Mouse (Mus musculus): ENCODE data around the gene Mrps7. TPM values are rescaled to one million over a fixed set of nuclear protein-coding genes. Genes with fewer than 3 reads are reported as not detected.

Mrps7 gene
- total RNA-seq (2021) = 10 to 100 TPM; 51.5 to 51.7 TPM
- long read RNA-seq, experiment 1, transcript Mrps7-201 (5 exons, 1,962 nt) = major isoform, 33 of 43 reads
- long read RNA-seq, experiment 1, partial matches to known transcripts = 3 of 43 reads
- long read RNA-seq, experiment 1, other reads (novel, unspliced or antisense) = 5 of 43 reads
- long read RNA-seq, experiment 2, transcript Mrps7-201 (5 exons, 1,962 nt) = major isoform, 29 of 40 reads
- long read RNA-seq, experiment 2, partial matches to known transcripts = 4 of 40 reads
- long read RNA-seq, experiment 2, other reads (novel, unspliced or antisense) = 6 of 40 reads

- DNase-seq (ENCODE audit: extremely low spot score in 1 of 2, low spot score in 2 of 2) = peak; percentile 87 to 88
- peak within 1 kb of the TSS; percentile 99 for H3K27ac ChIP-seq
- H3K4me3 ChIP-seq = peak within 1 kb of the TSS; percentile 99
- intact Hi-C loops (cut with DNase I) = loop anchor here (5.0 kb wide), 1 partner anchor 121 kb away; no protein-coding TSS in a partner anchor
- TF ChIP-seq CTCF (IDR thresholded peaks at IDR 0.05) = no peak
Observed at GRCm38 (mm10) chr11:115603476-115604303, at the start of gene Mrps7, which contains the start of gene Gga3. TSS of gene Mrps7 (plus strand) at chr11:115603925. TSS of gene Gga3 (minus strand) at chr11:115604051.

- Histone ChIP-seq H3K4me3 (no peak overlapping the region), H3K27ac (no peak overlapping the region)
- DNase-seq (ENCODE audit: extremely low spot score in 1 of 2, low spot score in 2 of 2) = no peak
- no peak for TF ChIP-seq CTCF (IDR thresholded peaks at IDR 0.05)
- intact Hi-C loops (cut with DNase I) = no loop called here
Observed at GRCm38 (mm10) chr11:115555717-115556116, 48.0 kb upstream of the Mrps7 start.

- intact Hi-C loops (cut with DNase I) = no loop called here
- peak; percentile 2; the same call in 1 of the 2 replicates for TF ChIP-seq CTCF (IDR thresholded peaks at IDR 0.05)
- Histone ChIP-seq H3K4me3 (peak overlapping the region; percentile 74), H3K27ac (peak overlapping the region; percentile 99)
- no peak for DNase-seq (ENCODE audit: extremely low spot score in 1 of 2, low spot score in 2 of 2)
Observed at GRCm38 (mm10) chr11:115563406-115563805, 40.3 kb upstream of the Mrps7 start.

DNA sequence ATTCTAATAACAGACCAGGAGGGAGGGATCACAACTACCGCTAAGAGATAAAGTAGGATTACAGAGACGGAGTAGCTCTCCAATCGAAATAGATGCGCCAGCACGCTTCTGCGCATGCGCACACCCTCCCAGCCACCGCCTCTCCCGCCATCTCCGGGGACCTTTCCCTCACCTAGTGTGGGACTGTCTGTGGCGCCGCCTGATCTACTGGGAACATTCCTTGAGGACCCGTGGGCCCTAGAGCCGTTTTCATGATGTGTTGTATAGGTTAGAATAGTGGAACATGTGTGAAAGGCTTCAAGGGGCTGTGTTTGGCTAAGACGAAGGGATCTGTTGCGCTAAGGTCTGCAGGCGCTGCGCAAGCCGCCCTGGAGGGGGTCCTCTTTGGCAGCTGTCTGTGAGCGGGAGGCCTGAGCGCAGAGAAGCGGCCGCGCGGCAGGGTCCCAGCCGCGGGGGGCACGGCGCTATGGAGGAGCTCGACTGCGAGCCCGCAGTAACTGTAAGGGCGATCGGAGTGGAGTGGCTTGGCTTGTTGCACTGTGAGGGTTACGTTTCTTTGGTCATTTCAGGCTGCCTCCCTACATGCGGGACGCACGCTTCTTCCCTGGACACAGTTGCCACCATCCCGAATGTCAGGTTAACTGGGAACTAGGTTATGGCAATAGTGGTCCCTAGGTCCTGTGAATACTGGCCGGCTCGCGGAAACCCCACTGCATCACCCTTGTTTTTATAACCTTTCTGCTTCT is 39.5 kb upstream of the Mrps7 start, which contains the start of gene Nup85:
TSS of gene Nup85 (plus strand) at position 371 of the 746 bp plus-strand sequence.
- intact Hi-C loops (cut with DNase I) = loop anchor here (2.0 kb wide), 1 partner anchor 51 kb away; no protein-coding TSS in a partner anchor
- no peak; the same call in 1 of the 2 replicates for TF ChIP-seq CTCF (IDR thresholded peaks at IDR 0.05)
- H3K4me3 ChIP-seq = peak within 1 kb of the TSS; percentile 74
- DNase-seq (ENCODE audit: extremely low spot score in 1 of 2, low spot score in 2 of 2) = peak; percentile 97
- peak within 1 kb of the TSS; percentile 99 for H3K27ac ChIP-seq

DNA sequence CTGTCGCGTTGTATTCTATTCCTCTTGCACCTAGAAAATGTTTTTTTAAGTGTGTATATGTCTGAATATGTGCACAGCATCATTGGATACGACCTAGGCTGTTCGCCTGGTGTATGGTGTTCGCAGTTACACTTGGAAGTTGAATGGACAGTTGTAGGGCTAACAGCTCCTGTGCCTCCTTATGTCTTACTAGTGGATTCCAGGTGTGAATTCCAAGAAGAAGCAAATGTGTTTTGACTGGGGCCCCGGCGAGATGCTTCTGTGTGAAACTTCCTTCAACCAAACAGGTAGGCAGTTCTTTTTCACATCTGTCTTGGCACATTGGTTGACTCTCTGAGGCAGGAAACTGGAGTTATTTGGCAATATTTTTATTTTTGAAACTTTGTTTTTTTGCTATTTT is 38.8 kb upstream of the Mrps7 start:
- no peak overlapping the region for H3K27ac ChIP-seq
- intact Hi-C loops (cut with DNase I) = loop anchor here (2.0 kb wide), 1 partner anchor 52 kb away; no protein-coding TSS in a partner anchor
- TF ChIP-seq CTCF (IDR thresholded peaks at IDR 0.05) = no peak

GRCm38 (mm10) chr11:115579080-115579479 is 24.6 kb upstream of the Mrps7 start:
- intact Hi-C loops (cut with DNase I) = no loop called here
- DNase-seq (ENCODE audit: extremely low spot score in 1 of 2, low spot score in 2 of 2) = no peak
- Histone ChIP-seq H3K27ac (no peak overlapping the region), H3K4me3 (no peak overlapping the region)
- no peak for TF ChIP-seq CTCF (IDR thresholded peaks at IDR 0.05)

More for the DNA sequence above, 38.8 kb upstream of the Mrps7 start:
- H3K4me3 ChIP-seq = peak overlapping the region; percentile 74
- no peak for DNase-seq (ENCODE audit: extremely low spot score in 1 of 2, low spot score in 2 of 2)

DNA sequence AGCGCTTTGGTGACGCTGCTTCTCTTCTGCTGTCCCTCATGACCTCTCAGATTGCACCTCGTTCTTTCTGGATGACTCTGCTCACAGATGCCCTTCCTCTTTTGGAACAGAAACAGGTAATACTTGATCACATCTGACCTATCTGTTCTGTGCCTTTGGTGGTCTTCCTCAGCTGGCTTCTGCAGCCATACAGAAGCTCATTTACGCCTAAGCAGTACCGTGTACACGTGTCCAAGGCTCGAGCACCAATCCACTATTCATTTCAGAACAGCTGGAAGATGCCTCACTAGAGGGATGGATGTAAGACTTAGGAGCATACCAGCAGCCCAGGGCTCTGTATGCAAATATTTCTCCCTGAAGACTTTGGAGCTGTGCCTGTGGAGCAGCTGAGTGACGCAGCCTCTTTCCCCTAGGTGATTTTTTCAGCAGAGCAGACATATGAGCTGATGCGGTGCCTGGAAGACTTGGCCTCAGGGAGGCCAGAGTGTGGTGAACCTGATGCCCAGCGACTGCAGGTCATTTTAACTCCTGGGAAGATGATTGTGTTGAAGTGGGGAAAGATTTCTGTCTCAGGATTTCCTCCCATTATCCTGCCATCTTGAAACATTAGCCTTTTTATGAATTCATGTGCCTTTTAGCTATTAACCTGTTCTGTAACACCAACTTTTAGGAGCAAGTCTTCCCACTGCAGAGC is 20.7 kb upstream of the Mrps7 start:
- H3K4me3 ChIP-seq = no peak overlapping the region
- TF ChIP-seq CTCF (IDR thresholded peaks at IDR 0.05) = no peak
- no peak overlapping the region for H3K27ac ChIP-seq
- intact Hi-C loops (cut with DNase I) = no loop called here
- DNase-seq (ENCODE audit: extremely low spot score in 1 of 2, low spot score in 2 of 2) = no peak

- Histone ChIP-seq H3K27ac (no peak overlapping the region), H3K4me3 (no peak overlapping the region)
- no peak for DNase-seq (ENCODE audit: extremely low spot score in 1 of 2, low spot score in 2 of 2)
- TF ChIP-seq CTCF (IDR thresholded peaks at IDR 0.05) = no peak
- intact Hi-C loops (cut with DNase I) = no loop called here
Observed at GRCm38 (mm10) chr11:115584376-115585073, 19.2 kb upstream of the Mrps7 start.

DNA sequence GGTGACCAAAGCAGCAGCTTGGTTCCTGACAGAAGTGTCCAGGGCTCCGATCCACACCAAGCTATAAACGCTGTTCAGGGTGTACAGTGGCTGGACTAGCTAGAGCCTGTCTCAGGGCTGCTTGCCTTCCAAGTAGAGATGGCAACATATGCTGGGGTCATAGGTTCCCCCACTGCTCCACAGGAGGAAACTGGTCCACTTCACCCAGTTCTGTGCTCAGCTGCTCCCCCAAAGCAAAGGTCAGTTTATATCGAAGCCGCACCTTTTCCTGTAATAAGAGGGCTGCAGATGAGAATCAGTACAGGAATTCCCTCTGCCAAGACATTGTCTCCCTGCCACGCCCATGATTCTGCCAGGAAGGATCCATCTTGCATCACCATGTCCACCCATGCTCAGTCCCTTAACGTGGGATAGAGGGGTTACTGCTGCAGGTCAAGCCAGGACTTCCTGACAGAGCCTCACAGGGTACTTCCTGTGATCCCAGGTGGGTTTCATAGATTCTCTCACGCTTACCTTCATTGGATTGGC is 18.1 kb upstream of the Mrps7 start:
- no peak overlapping the region for H3K4me3 ChIP-seq
- intact Hi-C loops (cut with DNase I) = no loop called here
- no peak for TF ChIP-seq CTCF (IDR thresholded peaks at IDR 0.05)

DNA sequence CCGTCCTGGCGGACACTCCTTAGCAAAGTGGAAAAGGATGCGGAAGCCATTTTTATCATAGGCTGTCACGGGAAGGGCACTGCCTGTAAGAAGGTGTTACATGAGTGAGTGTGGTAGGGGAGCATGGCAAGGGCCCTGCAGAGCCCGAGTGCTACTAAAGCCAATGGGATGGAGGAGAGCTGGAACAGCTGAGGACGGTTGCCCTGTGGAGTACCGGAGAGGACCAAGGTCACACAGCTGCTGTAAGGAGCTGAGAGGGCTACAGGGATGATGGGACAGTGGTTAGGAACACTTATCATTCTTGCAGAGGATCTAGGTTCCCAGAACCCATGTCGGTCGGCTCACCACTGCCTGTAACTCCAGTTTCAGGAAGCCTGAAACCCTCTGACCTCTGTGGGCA is 17.3 kb upstream of the Mrps7 start:
- DNase-seq (ENCODE audit: extremely low spot score in 1 of 2, low spot score in 2 of 2) = no peak
- Histone ChIP-seq H3K27ac (no peak overlapping the region), H3K4me3 (no peak overlapping the region)
- TF ChIP-seq CTCF (IDR thresholded peaks at IDR 0.05) = no peak
- intact Hi-C loops (cut with DNase I) = no loop called here

More for the DNA sequence above, 18.1 kb upstream of the Mrps7 start:
- DNase-seq (ENCODE audit: extremely low spot score in 1 of 2, low spot score in 2 of 2) = no peak
- H3K27ac ChIP-seq = no peak overlapping the region
